Mouse (Mus musculus) stomach, postnatal 0 days (tissue): Measurements from ENCODE around the gene AF366264. TPM values are rescaled to one million over a fixed set of nuclear protein-coding genes. Genes with fewer than 3 reads are reported as not detected.
"Not testable (repeated sequence)": the region's sequence is repeated elsewhere in the genome, so short reads cannot be mapped to it uniquely, and the experiment has no call there.

Source experiments
- ATAC-seq: fragments of 200-750 bp; cut with Nextera tagmentation; 2 replicates; pipeline ENCODE4 v1.8.0; 2017; ENCODE audit not compliant: low FRiP score, low TSS enrichment
- DNase-seq: peaks from one replicate; pipeline ENCODE4 v3.0.0-alpha.2; 2016; ENCODE audit warnings: low spot score
- H3K27ac ChIP-seq: fragments of 300-500 bp; sonication (generic); replicated peaks from 2 replicates; pipeline ENCODE4 v1.5.1; 2014; ENCODE audit warnings: mild to moderate bottlenecking, control low read depth
- H3K27me3 ChIP-seq: fragments of 300-500 bp; sonication (generic); 2 replicates; pipeline ENCODE4 v1.6.1; 2014; ENCODE audit warnings: low read length; ENCODE audit not compliant: control insufficient read depth, insufficient read depth
- H3K36me3 ChIP-seq: fragments of 300-500 bp; sonication (generic); 2 replicates; pipeline ENCODE4 v1.6.1; 2014; ENCODE audit warnings: low read length, mixed read lengths; ENCODE audit not compliant: control insufficient read depth, insufficient read depth
- H3K4me1 ChIP-seq: fragments of 300-500 bp; sonication (generic); replicated peaks from 2 replicates; pipeline ENCODE4 v1.6.1; 2014; ENCODE audit warnings: antibody characterized with exemption; ENCODE audit not compliant: control insufficient read depth, insufficient read depth
- H3K4me2 ChIP-seq: fragments of 300-500 bp; sonication (generic); replicated peaks from 2 replicates; pipeline ENCODE4 v1.6.1; 2014; ENCODE audit warnings: low read depth, mild to moderate bottlenecking, control low read depth, moderate library complexity
- H3K4me3 ChIP-seq: fragments of 300-500 bp; sonication (generic); 2 replicates; pipeline ENCODE4 v1.5.1; 2014; ENCODE audit warnings: low read depth, low read length, control low read depth
- H3K9ac ChIP-seq: fragments of 300-500 bp; sonication (generic); 2 replicates; pipeline ENCODE4 v1.6.1; 2014; ENCODE audit warnings: mild to moderate bottlenecking, low read length, control low read depth, mixed read lengths
- H3K9me3 ChIP-seq: fragments of 300-500 bp; sonication (generic); 2 replicates; pipeline ENCODE4 v1.6.1; 2016; ENCODE audit warnings: low read length; ENCODE audit not compliant: control insufficient read depth
- CTCF ChIP-seq: IDR thresholded peaks from 2 replicates; pipeline ENCODE4 v1.5.1; 2016; ENCODE audit warnings: antibody characterized with exemption, low read depth, mild to moderate bottlenecking, moderate library complexity
- EP300 ChIP-seq: optimal IDR thresholded peaks from 2 replicates; pipeline ENCODE3; 2016; ENCODE audit warnings: antibody characterized with exemption
- WGBS: fragments of 180-500 bp; shearing (Covaris S2); extraction: QIAGEN DNeasy Blood & Tissue Kit; methylation state at CpG from one replicate; pipeline ENCODE4 v1.1.7; 2014; 5-methylcytosine and 5-hydroxymethylcytosine counted together
- polyA plus RNA-seq: library from polyadenylated mRNA; unstranded; fragments of >200 nt; fragmentation: Nextera tagmentation; extraction: Ambion mirVana; gene quantifications from 2 replicates; pipeline ENCODE4 v1.2.1, GENCODE M21; 2015

Gene AF366264
- not detected in 2 replicates for polyA plus RNA-seq

- H3K27ac ChIP-seq, H3K4me1 ChIP-seq, H3K4me3 ChIP-seq, ATAC-seq, DNase-seq, H3K36me3 ChIP-seq, H3K9me3 ChIP-seq, H3K9ac ChIP-seq, H3K4me2 ChIP-seq, H3K27me3 ChIP-seq: not testable (repeated sequence)
- 88% methylated on average over 5 of the region's 5 CpGs for WGBS
Measured at GRCm38 (mm10) chr8:13838289-13838688, at the start of gene AF366264. Gene AF366264, minus strand, starts transcription at chr8:13838389.

GRCm38 (mm10) chr8:13843286-13843685 lies 5.1 kb upstream of the AF366264 start:
- H3K36me3 ChIP-seq, H3K4me3 ChIP-seq, H3K4me2 ChIP-seq, ATAC-seq, H3K9me3 ChIP-seq, H3K4me1 ChIP-seq, H3K27ac ChIP-seq, DNase-seq, H3K27me3 ChIP-seq, H3K9ac ChIP-seq: not testable (repeated sequence)
- 86% methylated on average over 1 of the region's 1 CpGs for whole genome bisulfite sequencing

- no peaks in the 10 kb centered on the region for H3K9me3 ChIP-seq
- H3K27ac ChIP-seq: no peak overlapping the region
- no peak for DNase-seq
- 56% methylated on average over 7 of the region's 7 CpGs for WGBS
- no peak overlapping the region for H3K4me2 ChIP-seq
- ATAC-seq: no peak
- no peaks in the 10 kb centered on the region for H3K4me1 ChIP-seq
- H3K27me3 ChIP-seq: no peaks in the 10 kb centered on the region
- TF ChIP-seq CTCF (no peak), EP300 (no peak)
- H3K36me3 ChIP-seq: no peaks in the 10 kb centered on the region
- H3K9ac ChIP-seq: no peak overlapping the region
- H3K4me3 ChIP-seq: no peak overlapping the region
Measured at GRCm38 (mm10) chr8:13828598-13829172, 9.5 kb downstream of the AF366264 start.

GRCm38 (mm10) chr8:13799566-13799965 lies 38.6 kb downstream of the AF366264 start:
- Histone ChIP-seq H3K36me3 (peaks cover 11% of the 10 kb centered on the region), H3K27ac (no peak overlapping the region), H3K27me3 (no peaks in the 10 kb centered on the region), H3K4me3 (no peak overlapping the region), H3K4me2 (no peak overlapping the region), H3K4me1 (no peaks in the 10 kb centered on the region), H3K9me3 (no peaks in the 10 kb centered on the region), H3K9ac (no peak overlapping the region)
- ATAC-seq: no peak
- TF ChIP-seq EP300: no peak
- TF ChIP-seq CTCF: no peak
- no peak for DNase-seq
- 89% methylated on average over 5 of the region's 5 CpGs for WGBS

- peak; percentile 83 for ATAC-seq
- Histone ChIP-seq H3K27ac (no peak overlapping the region), H3K4me2 (no peak overlapping the region), H3K4me1 (no peaks in the 10 kb centered on the region), H3K27me3 (no peaks in the 10 kb centered on the region), H3K9me3 (no peaks in the 10 kb centered on the region), H3K36me3 (peaks cover 20% of the 10 kb centered on the region), H3K4me3 (no peak overlapping the region), H3K9ac (no peak overlapping the region)
- no peak for TF ChIP-seq EP300
- TF ChIP-seq CTCF: no peak
- WGBS: 62% methylated on average over 5 of the region's 5 CpGs
- DNase-seq: no peak
Measured at GRCm38 (mm10) chr8:13797676-13798075, 40.5 kb downstream of the AF366264 start.

- no peaks in the 10 kb centered on the region for H3K27me3 ChIP-seq
- TF ChIP-seq EP300: no peak
- TF ChIP-seq CTCF: no peak
- no peak overlapping the region for H3K9ac ChIP-seq
- no peak for DNase-seq
- peaks cover 25% of the 10 kb centered on the region for H3K36me3 ChIP-seq
- ATAC-seq: no peak
- no peak overlapping the region for H3K4me3 ChIP-seq
- no peak overlapping the region for H3K4me2 ChIP-seq
- no peaks in the 10 kb centered on the region for H3K9me3 ChIP-seq
- 93% methylated on average over 11 of the region's 11 CpGs for WGBS
- H3K27ac ChIP-seq: no peak overlapping the region
- H3K4me1 ChIP-seq: no peaks in the 10 kb centered on the region
Measured at GRCm38 (mm10) chr8:13793746-13794101, 44.5 kb downstream of the AF366264 start.
